Mouse (Mus musculus) ovary, postnatal 14 days (tissue): ENCODE data around the gene Khdc4.
"Not testable (repeated sequence)": the region's sequence is repeated elsewhere in the genome, so short reads cannot be mapped to it uniquely, and the experiment has no call there.

Experiments
- DNase-seq: peaks from one replicate; pipeline ENCODE4 v3.0.0; 2022; ENCODE audit warnings: low spot score

Khdc4 gene

GRCm38 (mm10) chr3:88658441-88659127, 27.0 kb upstream of the Khdc4 start:
- DNase-seq = no peak

GRCm38 (mm10) chr3:88659798-88660197, 25.8 kb upstream of the Khdc4 start:
- DNase-seq = no peak

- no peak for DNase-seq
Observed at GRCm38 (mm10) chr3:88664095-88664494, 21.5 kb upstream of the Khdc4 start.

GRCm38 (mm10) chr3:88677399-88677798, 8.2 kb upstream of the Khdc4 start:
- DNase-seq = peak; percentile 74

- DNase-seq = no peak
Observed at GRCm38 (mm10) chr3:88683814-88684213, 1.8 kb upstream of the Khdc4 start.

GRCm38 (mm10) chr3:88684236-88684979, 1.2 kb upstream of the Khdc4 start:
- DNase-seq = no peak

- no peak for DNase-seq
Observed at GRCm38 (mm10) chr3:88685958-88686451, 402 bp downstream of the Khdc4 start.

- no peak for DNase-seq
Observed at GRCm38 (mm10) chr3:88686734-88687611, 1.4 kb downstream of the Khdc4 start.

GRCm38 (mm10) chr3:88689079-88689478, 3.5 kb downstream of the Khdc4 start:
- no peak for DNase-seq

- no peak for DNase-seq
Observed at GRCm38 (mm10) chr3:88695545-88695944, 9.9 kb downstream of the Khdc4 start.

GRCm38 (mm10) chr3:88698051-88698450, 12.4 kb downstream of the Khdc4 start:
- no peak for DNase-seq

- DNase-seq = no peak
Observed at GRCm38 (mm10) chr3:88698834-88699233, 13.2 kb downstream of the Khdc4 start.

- no peak for DNase-seq
Observed at GRCm38 (mm10) chr3:88700247-88700646, 14.6 kb downstream of the Khdc4 start.

- DNase-seq = no peak
Observed at GRCm38 (mm10) chr3:88701222-88701621, 15.6 kb downstream of the Khdc4 start.

- no peak for DNase-seq
Observed at GRCm38 (mm10) chr3:88713709-88714108, 28.1 kb downstream of the Khdc4 start.

- DNase-seq = no peak
Observed at GRCm38 (mm10) chr3:88714725-88715124, 29.1 kb downstream of the Khdc4 start.

- not testable (repeated sequence) for DNase-seq
Observed at GRCm38 (mm10) chr3:88715716-88716115, 30.1 kb downstream of the Khdc4 start.

GRCm38 (mm10) chr3:88716399-88717197, 31.0 kb downstream of the Khdc4 start, which contains the start of gene Rit1:
Rit1 (plus strand) TSS chr3:88716838.
- DNase-seq = peak; percentile 70

GRCm38 (mm10) chr3:88717198-88717798, 31.7 kb downstream of the Khdc4 start:
- DNase-seq = peak; percentile 21

- no peak for DNase-seq
Observed at GRCm38 (mm10) chr3:88717831-88718230, 32.2 kb downstream of the Khdc4 start.

- peak; percentile 17 for DNase-seq
Observed at GRCm38 (mm10) chr3:88719098-88719497, 33.5 kb downstream of the Khdc4 start.
